8 mouse cellular contexts compared by ENCODE assay signal in the genomic region with DNA sequence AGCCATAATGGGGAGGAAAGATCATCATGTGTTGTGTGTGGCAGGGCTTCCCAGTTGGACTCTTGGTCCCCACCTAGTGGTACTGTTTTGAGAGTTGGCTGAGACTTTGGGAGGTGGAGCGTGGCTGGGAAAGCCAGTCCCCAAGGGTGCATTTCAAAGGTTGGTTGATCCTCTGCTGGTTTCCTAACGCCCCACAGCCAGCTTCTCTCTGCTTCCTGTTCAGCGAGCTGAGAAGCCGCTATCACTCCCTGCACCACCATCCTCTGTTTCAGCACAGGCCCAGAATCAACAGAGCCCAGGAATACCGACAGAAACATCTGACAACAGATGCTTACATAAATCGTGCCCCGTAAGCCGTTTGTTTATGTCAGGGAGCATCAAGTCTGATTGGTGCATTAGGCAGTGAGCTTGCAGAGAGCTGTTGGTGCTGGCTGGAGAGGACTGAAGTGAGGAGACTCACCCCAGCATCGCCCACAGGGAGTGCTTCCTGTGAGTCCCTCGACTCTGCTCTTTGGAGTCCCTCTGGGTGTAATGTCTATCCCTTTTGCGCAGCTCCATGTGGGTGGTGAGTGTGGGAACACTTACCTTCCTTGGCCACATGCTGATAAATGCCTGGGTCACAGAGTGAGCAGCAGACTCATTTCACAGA.
DNase-seq lines count a peak whose midpoint lies in the region; ATAC-seq lines count a peak whose summit lies in the region.

No protein-coding gene starts in this region.

- 5% methylated on average over 11 of the region's 11 CpGs for WGBS in liver, embryonic 12.5 days (ENCODE audit: insufficient replicate concordance)
- 3% methylated on average over 11 of the region's 11 CpGs for WGBS in neural tube, embryonic 12.5 days

- peaks cover 9% of the 10 kb centered on the region for H3K4me1 ChIP-seq in liver, embryonic 12.5 days
- H3K4me1 ChIP-seq in neural tube, embryonic 12.5 days = peaks cover 4% of the 10 kb centered on the region; the same call in 1 of the 2 replicates

- peaks cover 3% of the 10 kb centered on the region; the same call in 1 of the 2 replicates for H3K27me3 ChIP-seq in liver, embryonic 12.5 days (replicated peaks)
- no peaks in the 10 kb centered on the region for H3K27me3 ChIP-seq in neural tube, embryonic 12.5 days (replicated peaks)

- peak overlapping the region; percentile 32; the same call in 1 of the 2 replicates for H3K4me3 ChIP-seq in liver, embryonic 12.5 days
- H3K4me3 ChIP-seq in neural tube, embryonic 12.5 days = no peak overlapping the region

- peak overlapping the region; percentile 50 for H3K4me2 ChIP-seq in liver, embryonic 12.5 days
- H3K4me2 ChIP-seq in neural tube, embryonic 12.5 days (replicated peaks) = peak overlapping the region; percentile 38

- H3K27ac ChIP-seq in liver, embryonic 12.5 days = no peak overlapping the region
- no peak overlapping the region for H3K27ac ChIP-seq in neural tube, embryonic 12.5 days

- H3K9ac ChIP-seq in liver, embryonic 12.5 days = no peak overlapping the region
- H3K9ac ChIP-seq in neural tube, embryonic 12.5 days = no peak overlapping the region

- no peaks in the 10 kb centered on the region for H3K36me3 ChIP-seq in liver, embryonic 12.5 days
- no peaks in the 10 kb centered on the region for H3K36me3 ChIP-seq in neural tube, embryonic 12.5 days

- peak; percentile 46 for ATAC-seq in liver, embryonic 12.5 days
- 0 out of 2 replicates have a peak, but pooled peaks have one; percentile 25 for ATAC-seq in neural tube, embryonic 12.5 days (ENCODE audit: low FRiP score, low read depth)

- no peaks in the 10 kb centered on the region for H3K9me3 ChIP-seq in liver, embryonic 12.5 days (replicated peaks)
- H3K9me3 ChIP-seq in neural tube, embryonic 12.5 days = no peaks in the 10 kb centered on the region

- peak; percentile 62 for DNase-seq in right cerebral cortex, adult 18-20 months
- no peak for DNase-seq in right cerebral cortex, postnatal 10 days (ENCODE audit: low spot score in 2 of 2)
- peak; percentile 66 for DNase-seq in cerebellum, adult 9-10 months
- peak; percentile 21 for DNase-seq in gastrocnemius, postnatal 10 days
- DNase-seq in kidney, adult 9 months = peak; percentile 65
- no peak for DNase-seq in natural killer cell, adult 2 months (ENCODE audit: low spot score in 2 of 2)

Comparison
In these comparisons a context has a peak if more than half of its experiments do, and no peak if none do; other contexts are left out.
1. DNase-seq: peak in right cerebral cortex, adult 18-20 months (single experiment), cerebellum, adult 9-10 months (single experiment), gastrocnemius, postnatal 10 days (single experiment) and kidney, adult 9 months (single experiment); none in right cerebral cortex, postnatal 10 days (0 of 2) and natural killer cell, adult 2 months (0 of 2).